Mouse (Mus musculus) heart, postnatal 0 days (tissue): ENCODE measurements around the gene Parva. TPM values are rescaled to one million over a fixed set of nuclear protein-coding genes. Genes with fewer than 3 reads are reported as not detected.

ENCODE experiments used
- ATAC-seq: fragments of 200-750 bp; cut with Nextera tagmentation; 2 replicates; pipeline ENCODE4 v1.8.0; 2017; ENCODE audit warnings: low read depth, moderate number of reproducible peaks, moderate library complexity; ENCODE audit not compliant: insufficient read depth
- DNase-seq: peaks from one replicate; pipeline ENCODE4 v3.0.0-alpha.2; 2016; ENCODE audit warnings: low spot score
- H3K27ac ChIP-seq: fragments of 300-500 bp; sonication (generic); 2 replicates; pipeline ENCODE4 v1.5.1; 2014; ENCODE audit warnings: low read depth, mild to moderate bottlenecking
- H3K27me3 ChIP-seq: fragments of 300-500 bp; sonication (generic); 2 replicates; pipeline ENCODE4 v1.6.1; 2014; ENCODE audit warnings: low read length, mixed read lengths; ENCODE audit not compliant: control insufficient read depth, insufficient read depth
- H3K36me3 ChIP-seq: fragments of 300-500 bp; sonication (generic); replicated peaks from 2 replicates; pipeline ENCODE4 v1.6.1; 2014; ENCODE audit warnings: low read length, mixed read lengths; ENCODE audit not compliant: control insufficient read depth, insufficient read depth
- H3K4me1 ChIP-seq: fragments of 300-500 bp; sonication (generic); 2 replicates; pipeline ENCODE4 v1.6.1; 2014; ENCODE audit warnings: antibody characterized with exemption; ENCODE audit not compliant: control insufficient read depth, insufficient read depth
- H3K4me2 ChIP-seq: fragments of 300-500 bp; sonication (generic); 2 replicates; pipeline ENCODE4 v1.6.1; 2014; ENCODE audit warnings: low read depth, mild to moderate bottlenecking, low read length, moderate library complexity
- H3K4me3 ChIP-seq: fragments of 300-500 bp; sonication (generic); 2 replicates; pipeline ENCODE4 v1.5.1; 2014; ENCODE audit warnings: low read depth, low read length
- H3K9ac ChIP-seq: fragments of 300-500 bp; sonication (generic); replicated peaks from 2 replicates; pipeline ENCODE4 v1.6.1; 2014; ENCODE audit warnings: low read depth, low read length, mixed read lengths
- H3K9me3 ChIP-seq: fragments of 300-500 bp; sonication (generic); replicated peaks from 2 replicates; pipeline ENCODE4 v1.6.1; 2016; ENCODE audit warnings: low read length; ENCODE audit not compliant: control insufficient read depth
- CTCF ChIP-seq: IDR thresholded peaks from 2 replicates; pipeline ENCODE4 v1.5.1; 2016; ENCODE audit warnings: antibody characterized with exemption, control low read depth, low read depth
- EP300 ChIP-seq: IDR thresholded peaks from 2 replicates; pipeline ENCODE4 v1.6.1; 2016; ENCODE audit warnings: antibody characterized with exemption, low read depth
- WGBS: fragments of 180-500 bp; shearing (Covaris S2); extraction: QIAGEN DNeasy Blood & Tissue Kit; methylation state at CpG from one replicate; pipeline ENCODE4 v1.1.7; 2014; 5-methylcytosine and 5-hydroxymethylcytosine counted together
- polyA plus RNA-seq: library from polyadenylated mRNA; unstranded; fragments of >200 nt; fragmentation: Nextera tagmentation; extraction: Ambion mirVana; gene quantifications from 2 replicates; pipeline ENCODE4 v1.2.1, GENCODE M21; 2015
- total RNA-seq: library from RNA; depleted of rRNA; stranded (reverse); fragments of >200 nt; gene quantifications from 2 replicates; pipeline ENCODE4 v1.2.3, GENCODE M21; 2014; ENCODE audit warnings: low replicate concordance

Parva gene
- total and polyA plus RNA-seq, 2 experiments from 2014 or later = 39.7 to 53.0 TPM

GRCm38 (mm10) chr7:112428158-112428535 lies 842 bp downstream of the Parva start:
- Histone ChIP-seq H3K9me3 (no peaks in the 10 kb centered on the region), H3K36me3 (no peaks in the 10 kb centered on the region), H3K4me1 (peaks cover 13% of the 10 kb centered on the region), H3K27ac (peak overlapping the region; percentile 98), H3K4me2 (peak overlapping the region; percentile 71), H3K27me3 (no peaks in the 10 kb centered on the region), H3K4me3 (peak overlapping the region; percentile 72), H3K9ac (peak overlapping the region; percentile 89)
- DNase-seq (peak; percentile 92), ATAC-seq (peak; percentile 94)
- TF ChIP-seq EP300 = no peak
- TF ChIP-seq CTCF = no peak
- under 1% methylated on average over 21 of the region's 22 CpGs for WGBS

- Histone ChIP-seq H3K27ac (no peak overlapping the region), H3K36me3 (0 out of 2 replicates have a peak, but pooled peaks cover 5% of the 10 kb centered on the region), H3K27me3 (no peaks in the 10 kb centered on the region), H3K4me2 (no peak overlapping the region), H3K9me3 (0 out of 2 replicates have a peak, but pooled peaks cover 4% of the 10 kb centered on the region), H3K4me1 (peaks cover 20% of the 10 kb centered on the region), H3K4me3 (no peak overlapping the region), H3K9ac (no peak overlapping the region)
- WGBS = 53% methylated on average over 3 of the region's 3 CpGs
- TF ChIP-seq CTCF (no peak), EP300 (no peak)
- ATAC-seq (no peak), DNase-seq (no peak)
Observed at GRCm38 (mm10) chr7:112439846-112440245, 12.5 kb downstream of the Parva start.

- WGBS = 31% methylated on average over 12 of the region's 12 CpGs
- no peaks in the 10 kb centered on the region for H3K27me3 ChIP-seq
- no peak for TF ChIP-seq CTCF
- no peak for TF ChIP-seq EP300
- no peaks in the 10 kb centered on the region for H3K36me3 ChIP-seq
- H3K4me1 ChIP-seq = peaks cover 24% of the 10 kb centered on the region
- H3K27ac ChIP-seq = peak overlapping the region; percentile 27; the same call in 1 of the 2 replicates
- no peak overlapping the region for H3K9ac ChIP-seq
- DNase-seq (no peak), ATAC-seq (peak; percentile 20; the same call in 1 of the 2 replicates)
- no peak overlapping the region for H3K4me3 ChIP-seq
- H3K4me2 ChIP-seq = peak overlapping the region; percentile 1; the same call in 1 of the 2 replicates
- no peaks in the 10 kb centered on the region for H3K9me3 ChIP-seq
Observed at GRCm38 (mm10) chr7:112444152-112444984, 17.1 kb downstream of the Parva start.

GRCm38 (mm10) chr7:112444985-112445367 lies 17.7 kb downstream of the Parva start:
- H3K9me3 ChIP-seq = no peaks in the 10 kb centered on the region
- no peak overlapping the region for H3K9ac ChIP-seq
- H3K36me3 ChIP-seq = no peaks in the 10 kb centered on the region
- peaks cover 24% of the 10 kb centered on the region for H3K4me1 ChIP-seq
- ATAC-seq (no peak), DNase-seq (no peak)
- WGBS = 43% methylated on average over 9 of the region's 9 CpGs
- H3K27ac ChIP-seq = peak overlapping the region; percentile 27; the same call in 1 of the 2 replicates
- TF ChIP-seq CTCF = no peak
- peak overlapping the region; percentile 1; the same call in 1 of the 2 replicates for H3K4me2 ChIP-seq
- no peak overlapping the region for H3K4me3 ChIP-seq
- H3K27me3 ChIP-seq = no peaks in the 10 kb centered on the region

GRCm38 (mm10) chr7:112446498-112446897 lies 19.2 kb downstream of the Parva start:
- Histone ChIP-seq H3K9me3 (no peaks in the 10 kb centered on the region), H3K27me3 (no peaks in the 10 kb centered on the region), H3K4me2 (no peak overlapping the region), H3K27ac (no peak overlapping the region), H3K4me3 (no peak overlapping the region), H3K4me1 (peaks cover 24% of the 10 kb centered on the region), H3K36me3 (no peaks in the 10 kb centered on the region), H3K9ac (no peak overlapping the region)
- ATAC-seq (no peak), DNase-seq (no peak)
- TF ChIP-seq CTCF (no peak), EP300 (no peak)
- 95% methylated on average over 4 of the region's 4 CpGs for WGBS
